ENCODE assay signal across 15 mouse cellular contexts in genomic region chr4:125354742-125355141, GRCm38 (mm10).
DNase-seq lines count a peak whose midpoint lies in the region; ATAC-seq and TF ChIP-seq lines count a peak whose summit lies in the region.
"Had no signal": no experiment of that assay in that cellular context is flagged by ENCODE, and none has a peak within 500 bp of the region (broad histone marks: within the 10 kb centered on the region; RNA-seq: fewer than 3 reads in every experiment).

No protein-coding gene starts in this region.

- no peaks in the 10 kb centered on the region for H3K27me3 ChIP-seq in hindbrain, postnatal 0 days (ENCODE audit: insufficient read depth, low read length)
- H3K27me3 ChIP-seq in hindbrain, embryonic 10.5 days (ENCODE audit: insufficient read depth, poor library complexity, severe bottlenecking) = no peaks in the 10 kb centered on the region
- no peaks in the 10 kb centered on the region for H3K27me3 ChIP-seq in neural tube, embryonic 11.5 days (ENCODE audit: control insufficient read depth, insufficient read depth, low read length)
- no peaks in the 10 kb centered on the region for H3K27me3 ChIP-seq in neural tube, embryonic 15.5 days (replicated peaks)
- H3K27me3 ChIP-seq in forebrain, embryonic 15.5 days = no peaks in the 10 kb centered on the region
- H3K27me3 ChIP-seq: embryonic facial prominence, embryonic 15.5 days had no signal

- H3K9me3 ChIP-seq in hindbrain, postnatal 0 days (ENCODE audit: low read length) = no peaks in the 10 kb centered on the region
- no peaks in the 10 kb centered on the region for H3K9me3 ChIP-seq in hindbrain, embryonic 10.5 days
- H3K9me3 ChIP-seq in neural tube, embryonic 11.5 days (ENCODE audit: control insufficient read depth, low read length) = no peaks in the 10 kb centered on the region
- H3K9me3 ChIP-seq in neural tube, embryonic 15.5 days (replicated peaks) = no peaks in the 10 kb centered on the region
- no peaks in the 10 kb centered on the region for H3K9me3 ChIP-seq in forebrain, embryonic 15.5 days
- H3K9me3 ChIP-seq: embryonic facial prominence, embryonic 15.5 days; limb, embryonic 15.5 days; megakaryocyte, embryonic 14.5 days had no signal

- H3K27ac ChIP-seq in hindbrain, postnatal 0 days = no peak overlapping the region
- no peak overlapping the region for H3K27ac ChIP-seq in hindbrain, embryonic 10.5 days
- no peak overlapping the region for H3K27ac ChIP-seq in neural tube, embryonic 11.5 days (ENCODE audit: low read depth, low read length)
- no peak overlapping the region for H3K27ac ChIP-seq in neural tube, embryonic 15.5 days (replicated peaks)
- H3K27ac ChIP-seq in forebrain, embryonic 15.5 days (replicated peaks) = peak overlapping the region; percentile 50; the same call in 1 of the 2 replicates
- H3K27ac ChIP-seq: embryonic facial prominence, embryonic 15.5 days; limb, embryonic 15.5 days had no signal

- no peak; the same call in 1 of the 2 replicates for TF ChIP-seq CTCF in hindbrain, postnatal 0 days (IDR thresholded peaks at IDR 0.05; ENCODE audit: low read depth)

- ATAC-seq in hindbrain, postnatal 0 days = no peak
- ATAC-seq in neural tube, embryonic 11.5 days (ENCODE audit: insufficient read depth, low FRiP score, low TSS enrichment) = no peak
- ATAC-seq in neural tube, embryonic 15.5 days (ENCODE audit: low FRiP score) = no peak
- ATAC-seq in forebrain, embryonic 15.5 days (replicated peaks) = peak; percentile 65

- H3K9ac ChIP-seq in hindbrain, postnatal 0 days (replicated peaks; ENCODE audit: low read length) = no peak overlapping the region
- H3K9ac ChIP-seq in neural tube, embryonic 11.5 days (ENCODE audit: low read length) = no peak overlapping the region
- no peak overlapping the region for H3K9ac ChIP-seq in neural tube, embryonic 15.5 days (replicated peaks)
- no peak overlapping the region for H3K9ac ChIP-seq in forebrain, embryonic 15.5 days (replicated peaks)
- H3K9ac ChIP-seq: embryonic facial prominence, embryonic 15.5 days; limb, embryonic 15.5 days had no signal

- DNase-seq in hindbrain, postnatal 0 days (ENCODE audit: low spot score) = peak; percentile 27
- DNase-seq in hindbrain, embryonic 10.5 days (ENCODE audit: low spot score) = no peak
- DNase-seq in neural tube, embryonic 11.5 days (ENCODE audit: low spot score) = peak; percentile 17
- DNase-seq in spleen, adult 12 weeks (ENCODE audit: low spot score) = no peak
- no peak for DNase-seq in spleen, postnatal 10 days (ENCODE audit: low spot score in 2 of 2)
- DNase-seq: cerebellum, adult 9-11 months; heart, adult 18-20 months; kidney, adult 9 months; kidney, postnatal 36 days; lung, postnatal 14 days had no signal

- H3K4me2 ChIP-seq in hindbrain, postnatal 0 days (ENCODE audit: low read depth, low read length) = no peak overlapping the region
- no peak overlapping the region for H3K4me2 ChIP-seq in neural tube, embryonic 11.5 days (ENCODE audit: low read depth)
- H3K4me2 ChIP-seq in neural tube, embryonic 15.5 days = no peak overlapping the region
- no peak overlapping the region for H3K4me2 ChIP-seq in forebrain, embryonic 15.5 days (replicated peaks)
- H3K4me2 ChIP-seq: embryonic facial prominence, embryonic 15.5 days; limb, embryonic 15.5 days had no signal

- H3K4me1 ChIP-seq in hindbrain, postnatal 0 days (ENCODE audit: insufficient read depth, low read length) = no peaks in the 10 kb centered on the region
- H3K4me1 ChIP-seq in hindbrain, embryonic 10.5 days (replicated peaks) = peaks cover 7% of the 10 kb centered on the region
- H3K4me1 ChIP-seq in neural tube, embryonic 11.5 days (ENCODE audit: control insufficient read depth, insufficient read depth, low read length) = no peaks in the 10 kb centered on the region
- peaks cover 4% of the 10 kb centered on the region; the same call in 1 of the 2 replicates for H3K4me1 ChIP-seq in neural tube, embryonic 15.5 days
- peaks cover 31% of the 10 kb centered on the region for H3K4me1 ChIP-seq in forebrain, embryonic 15.5 days
- H3K4me1 ChIP-seq: embryonic facial prominence, embryonic 15.5 days; limb, embryonic 15.5 days; megakaryocyte, embryonic 14.5 days had no signal

- H3K4me3 ChIP-seq in hindbrain, postnatal 0 days (ENCODE audit: low read length) = no peak overlapping the region
- no peak overlapping the region for H3K4me3 ChIP-seq in hindbrain, embryonic 10.5 days
- no peak overlapping the region for H3K4me3 ChIP-seq in neural tube, embryonic 11.5 days (ENCODE audit: low read depth, low read length)
- H3K4me3 ChIP-seq in neural tube, embryonic 15.5 days (replicated peaks) = no peak overlapping the region
- no peak overlapping the region for H3K4me3 ChIP-seq in forebrain, embryonic 15.5 days
- H3K4me3 ChIP-seq: embryonic facial prominence, embryonic 15.5 days; limb, embryonic 15.5 days; megakaryocyte, embryonic 14.5 days had no signal

- no peaks in the 10 kb centered on the region for H3K36me3 ChIP-seq in hindbrain, postnatal 0 days (ENCODE audit: insufficient read depth, low read length)
- no peaks in the 10 kb centered on the region for H3K36me3 ChIP-seq in hindbrain, embryonic 10.5 days
- H3K36me3 ChIP-seq in neural tube, embryonic 11.5 days (ENCODE audit: control insufficient read depth, insufficient read depth, low read length) = no peaks in the 10 kb centered on the region
- no peaks in the 10 kb centered on the region for H3K36me3 ChIP-seq in neural tube, embryonic 15.5 days
- H3K36me3 ChIP-seq in forebrain, embryonic 15.5 days = no peaks in the 10 kb centered on the region
- H3K36me3 ChIP-seq: embryonic facial prominence, embryonic 15.5 days; limb, embryonic 15.5 days had no signal

- WGBS in hindbrain, postnatal 0 days = 27% methylated on average over 3 of the region's 3 CpGs
- WGBS in hindbrain, embryonic 10.5 days = 53% methylated on average over 3 of the region's 3 CpGs
- 59% methylated on average over 3 of the region's 3 CpGs for WGBS in neural tube, embryonic 11.5 days
- 29% methylated on average over 3 of the region's 3 CpGs for WGBS in neural tube, embryonic 15.5 days
- WGBS in forebrain, embryonic 15.5 days = 19% methylated on average over 3 of the region's 3 CpGs

Comparison
In these comparisons a context has a peak if more than half of its experiments do, and no peak if none do; other contexts are left out.
1. DNase-seq: peak in hindbrain, postnatal 0 days (single experiment) and neural tube, embryonic 11.5 days (single experiment); none in hindbrain, embryonic 10.5 days (single experiment), spleen, adult 12 weeks (single experiment) and spleen, postnatal 10 days (0 of 2).